Mouse (Mus musculus) T-cell, adult 2 months (primary cell): ENCODE data around the gene Gzmm.
A peak's percentile ranks its signal among the peaks of the same experiment; 100 is the strongest.

Experiments
- DNase-seq: peaks from one replicate; pipeline ENCODE4 v3.0.0; 2022; ENCODE audit warnings: low spot score

The Gzmm gene

DNA sequence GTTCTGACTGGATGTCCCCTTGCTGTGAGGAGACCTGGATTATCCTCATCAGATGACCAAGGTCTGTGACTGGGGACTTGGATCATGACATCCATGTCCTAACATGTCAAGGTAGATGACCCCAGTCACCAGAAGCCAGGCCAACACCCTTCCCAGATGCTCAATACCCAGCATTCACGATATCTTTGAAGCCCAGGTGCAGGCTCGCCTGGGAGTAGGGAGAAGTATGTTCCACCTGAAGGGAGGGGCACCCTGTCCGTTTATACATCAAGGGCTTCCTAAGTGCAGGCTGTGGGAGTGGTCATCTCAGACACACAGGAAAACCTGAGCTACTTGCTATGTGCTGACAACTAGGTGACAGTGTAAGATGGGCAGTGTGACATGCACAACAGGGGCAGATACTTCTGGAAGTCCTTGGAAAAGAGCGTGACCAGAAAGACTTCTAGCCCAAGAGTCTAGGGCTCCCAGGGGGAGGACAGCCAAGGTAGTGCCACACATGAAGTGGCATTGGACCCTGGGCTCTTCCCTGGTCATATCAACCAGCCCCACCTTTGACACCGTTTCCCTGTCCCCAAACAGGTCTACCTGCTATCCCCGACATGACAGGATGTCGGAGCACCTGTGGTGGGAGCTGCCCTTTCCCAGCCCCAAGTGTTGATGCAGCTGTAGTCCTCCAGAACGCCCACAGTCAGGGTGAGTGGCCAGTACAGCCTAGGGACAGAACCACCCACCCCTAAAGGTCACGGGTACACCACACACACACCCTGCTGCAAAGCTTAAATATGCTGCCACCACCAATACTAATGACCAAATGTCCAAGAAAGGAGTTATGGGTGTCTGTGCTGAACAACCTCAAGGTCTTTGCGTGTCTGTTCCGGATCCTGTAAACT, 8.0 kb upstream of the Gzmm start:
- DNase-seq = no peak

- DNase-seq = peak; percentile 100
Measured at GRCm38 (mm10) chr10:79681591-79682245, 7.1 kb upstream of the Gzmm start, which contains the start of gene Cdc34. TSS of gene Cdc34 (plus strand) at chr10:79682195.

DNA sequence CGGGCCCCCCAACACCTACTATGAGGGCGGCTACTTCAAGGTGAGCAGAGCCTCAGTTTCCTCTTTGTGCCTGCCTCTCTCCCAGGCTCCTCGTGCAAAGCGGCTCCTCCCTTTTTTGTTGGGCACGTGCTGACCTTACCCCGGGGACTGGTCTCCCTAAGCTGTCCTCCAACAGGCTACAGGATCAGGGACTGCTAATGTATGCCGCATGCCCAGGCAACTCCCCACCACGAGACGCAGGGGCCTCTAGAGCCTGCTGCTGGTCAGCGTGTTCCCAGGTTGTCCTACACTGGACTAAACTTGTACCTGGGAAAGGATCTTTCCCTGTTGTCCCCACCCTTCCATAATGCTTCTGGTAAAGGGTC, 6.3 kb upstream of the Gzmm start:
- no peak for DNase-seq

- peak; percentile 31 for DNase-seq
Measured at GRCm38 (mm10) chr10:79682916-79683582, 5.8 kb upstream of the Gzmm start.

GRCm38 (mm10) chr10:79683726-79684640, 4.8 kb upstream of the Gzmm start:
- no peak for DNase-seq

DNA sequence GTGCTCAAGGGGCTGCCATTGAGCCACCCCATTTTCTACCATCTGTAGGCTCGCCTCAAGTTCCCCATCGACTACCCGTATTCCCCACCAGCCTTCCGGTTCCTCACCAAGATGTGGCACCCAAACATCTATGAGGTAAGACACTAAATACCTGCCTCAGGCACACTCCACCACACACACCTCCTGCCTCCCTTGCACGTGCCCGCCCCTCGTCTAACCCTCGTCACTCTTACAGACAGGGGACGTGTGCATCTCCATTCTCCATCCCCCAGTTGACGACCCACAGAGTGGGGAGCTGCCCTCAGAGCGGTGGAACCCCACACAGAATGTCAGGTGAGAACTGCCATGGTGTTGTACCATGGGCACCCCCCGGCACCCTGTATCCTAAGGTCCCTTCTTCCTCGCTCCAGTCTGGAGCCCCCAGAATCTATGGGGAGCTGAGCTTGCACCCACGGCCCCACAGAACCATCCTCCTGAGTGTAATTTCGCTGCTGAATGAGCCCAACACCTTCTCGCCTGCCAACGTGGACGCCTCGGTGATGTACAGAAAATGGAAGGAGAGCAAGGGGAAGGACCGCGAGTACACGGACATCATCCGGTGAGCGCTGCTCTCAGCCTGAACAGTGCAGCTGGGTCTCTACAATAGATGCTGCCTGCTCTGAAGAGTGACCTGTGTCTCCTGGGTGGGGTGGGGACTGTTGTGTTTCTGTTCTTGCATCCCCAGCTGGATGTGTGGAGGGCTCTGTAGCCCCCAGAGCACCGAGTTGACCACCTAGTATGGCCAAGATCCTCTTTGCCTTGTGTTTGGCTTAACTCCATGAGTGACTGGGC, 3.8 kb upstream of the Gzmm start:
- no peak for DNase-seq

GRCm38 (mm10) chr10:79686219-79686618, 2.6 kb upstream of the Gzmm start:
- DNase-seq = no peak

DNA sequence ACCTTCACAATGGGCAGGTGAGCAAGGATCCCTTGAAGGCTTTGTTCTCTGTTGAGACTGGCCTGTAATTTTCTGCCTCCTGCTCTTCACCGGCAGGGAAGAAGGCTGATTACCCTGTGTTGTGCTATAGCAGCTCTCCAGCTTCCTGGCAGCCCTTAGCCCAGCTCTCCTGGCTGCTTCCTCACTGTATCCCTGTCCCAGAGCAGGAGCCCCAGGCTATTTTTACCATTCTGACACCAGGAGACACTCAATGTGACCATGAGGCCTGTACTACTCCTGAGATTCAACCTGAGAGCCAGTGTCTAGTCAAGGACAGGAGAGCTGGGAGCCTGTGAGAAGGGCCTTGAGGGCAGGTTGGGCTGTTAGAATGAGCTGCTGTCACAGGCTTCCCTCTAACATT, 2.1 kb upstream of the Gzmm start:
- DNase-seq = no peak

DNA sequence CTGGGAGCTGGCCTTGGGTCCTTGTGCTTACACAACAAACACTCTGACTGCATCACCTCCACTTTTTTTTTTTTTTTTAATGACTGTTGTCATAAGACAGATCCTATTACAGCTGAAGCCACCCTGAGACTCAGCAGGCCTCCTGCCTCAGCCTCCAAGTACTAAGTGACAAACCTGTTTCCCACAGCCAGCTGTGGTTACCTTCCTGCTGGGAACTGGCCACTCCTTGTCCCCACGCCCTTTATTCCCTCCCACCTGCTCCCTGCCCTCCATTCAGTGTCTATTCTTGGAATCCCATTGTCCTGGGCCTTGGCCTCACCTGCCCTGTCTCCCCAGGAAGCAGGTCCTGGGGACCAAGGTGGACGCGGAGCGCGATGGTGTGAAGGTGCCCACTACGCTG, 1.3 kb upstream of the Gzmm start:
- no peak for DNase-seq

DNA sequence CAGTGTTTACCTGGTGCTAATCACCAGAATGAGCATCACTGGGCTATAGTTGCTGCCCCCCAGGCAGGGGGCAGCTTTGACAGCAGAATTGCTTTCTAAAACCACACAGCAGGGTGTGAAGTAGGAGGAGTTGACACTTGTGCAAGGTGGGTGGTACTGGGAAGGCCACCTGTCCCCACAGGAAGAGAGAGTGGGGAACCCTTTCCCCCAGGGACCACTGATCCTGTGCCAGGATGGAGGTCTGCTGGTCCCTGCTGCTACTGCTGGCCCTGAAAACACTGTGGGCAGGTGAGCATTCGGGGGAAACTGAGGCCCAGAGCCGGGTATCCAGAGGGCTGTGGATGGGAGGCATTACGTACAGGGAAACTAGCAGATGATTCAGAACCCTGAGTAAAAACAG, 358 bp downstream of the Gzmm start:
- DNase-seq = no peak

DNA sequence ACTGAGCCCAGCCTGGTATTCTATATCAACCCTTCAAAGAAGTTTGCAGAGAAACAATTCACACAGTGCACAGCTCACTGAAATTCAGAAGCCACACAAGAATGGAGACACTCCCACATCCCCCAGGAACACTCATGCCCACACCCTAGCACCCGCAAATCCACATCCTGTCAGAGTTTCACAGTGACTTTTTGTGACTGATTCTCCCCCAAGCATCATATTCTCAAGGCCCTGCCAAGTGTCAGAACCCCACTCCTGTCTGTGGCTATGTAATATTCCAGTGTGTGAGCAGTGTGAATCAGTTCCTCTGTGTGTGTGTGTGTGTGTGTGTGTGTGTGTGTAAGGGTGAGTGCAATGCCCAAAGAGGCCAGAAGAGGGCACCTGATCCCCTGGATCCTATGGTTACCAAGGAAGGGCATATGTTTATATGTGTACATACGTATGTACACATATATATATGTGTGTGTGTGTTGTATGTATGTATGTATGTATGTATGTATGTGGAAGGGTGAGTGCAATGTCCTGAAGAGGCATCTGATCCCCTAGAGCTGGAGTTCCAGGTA, 3.2 kb downstream of the Gzmm start:
- peak; percentile 45 for DNase-seq

- no peak for DNase-seq
Measured at GRCm38 (mm10) chr10:79693580-79694378, 5.0 kb downstream of the Gzmm start.

DNA sequence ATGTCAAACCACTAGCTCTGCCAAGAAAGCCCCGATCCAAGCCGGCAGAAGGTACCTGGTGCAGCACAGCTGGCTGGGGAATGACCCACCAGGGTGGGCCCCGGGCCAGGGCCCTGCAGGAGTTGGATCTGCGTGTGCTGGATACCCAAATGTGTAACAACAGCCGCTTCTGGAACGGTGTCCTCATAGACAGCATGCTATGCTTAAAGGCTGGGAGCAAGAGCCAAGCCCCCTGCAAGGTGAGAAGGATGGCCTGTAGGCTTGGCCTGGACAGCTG, 5.5 kb downstream of the Gzmm start:
- no peak for DNase-seq

DNA sequence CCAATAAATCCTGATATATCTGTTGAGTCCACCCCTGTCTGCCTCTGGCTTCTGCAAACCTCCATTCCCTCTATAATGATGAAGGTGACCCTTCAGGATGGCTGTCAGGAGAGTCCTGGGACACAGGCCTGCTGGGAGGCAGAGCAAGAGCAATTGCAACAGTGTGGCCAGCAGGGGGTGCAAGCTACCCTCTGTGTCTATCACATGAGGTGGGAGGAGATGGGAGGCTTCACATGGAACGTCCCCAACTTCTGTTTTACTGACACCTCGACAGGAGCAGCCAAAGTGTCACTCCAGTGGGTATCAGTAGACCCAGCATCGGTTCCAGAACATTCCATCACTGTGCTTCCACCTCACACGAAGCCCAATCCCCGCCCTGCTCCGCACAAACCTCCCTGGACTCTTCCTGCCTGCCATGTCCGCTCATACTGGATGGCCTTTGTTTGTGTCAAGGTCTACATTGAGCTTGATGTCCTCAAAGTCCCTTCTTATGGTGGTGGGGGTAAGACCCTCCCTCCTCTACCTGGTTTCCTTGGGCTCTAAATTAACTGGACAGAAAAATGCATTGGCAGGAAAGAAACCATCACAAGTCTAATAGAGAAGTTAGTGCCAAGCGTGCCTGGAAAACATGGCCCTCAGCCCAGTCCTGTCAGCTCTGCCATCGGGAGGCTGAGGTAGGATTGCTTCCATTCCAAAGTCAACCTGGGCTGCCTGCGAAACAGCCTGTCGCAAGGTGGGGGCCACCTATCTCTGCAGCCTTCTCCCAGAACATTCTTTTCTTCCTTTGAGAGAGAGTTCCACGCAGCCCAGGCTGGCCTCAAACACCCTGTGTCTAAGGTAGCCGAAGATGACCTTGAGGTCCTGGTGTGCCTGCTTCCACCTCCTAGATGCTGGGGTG, 6.7 kb downstream of the Gzmm start:
- DNase-seq = peak; percentile 67

DNA sequence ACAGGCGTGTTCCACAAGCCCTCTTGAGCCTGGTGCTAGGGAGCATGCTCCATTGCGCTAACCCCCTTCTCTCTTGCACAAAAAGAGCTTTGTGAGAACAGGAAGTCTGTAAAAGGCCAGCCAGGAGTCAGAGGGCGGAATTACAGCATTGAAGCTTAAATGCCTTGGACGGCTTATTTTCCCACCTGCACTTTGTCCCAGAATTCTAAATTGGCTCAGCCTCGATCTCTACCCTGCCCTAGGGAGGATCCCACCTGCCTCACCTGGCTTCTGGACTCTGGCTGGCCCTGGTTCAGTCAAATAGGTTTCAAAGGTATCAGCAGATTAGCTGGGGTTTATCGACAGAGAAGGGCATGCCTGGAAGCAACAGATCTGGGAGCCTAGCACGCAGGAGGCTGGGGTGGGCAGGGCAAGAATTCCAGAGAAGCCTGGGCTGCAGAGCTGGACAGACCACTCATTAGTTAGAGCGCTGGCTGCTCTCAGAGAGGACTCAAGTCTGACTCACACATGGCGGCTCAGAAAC, 7.4 kb downstream of the Gzmm start:
- no peak for DNase-seq

DNA sequence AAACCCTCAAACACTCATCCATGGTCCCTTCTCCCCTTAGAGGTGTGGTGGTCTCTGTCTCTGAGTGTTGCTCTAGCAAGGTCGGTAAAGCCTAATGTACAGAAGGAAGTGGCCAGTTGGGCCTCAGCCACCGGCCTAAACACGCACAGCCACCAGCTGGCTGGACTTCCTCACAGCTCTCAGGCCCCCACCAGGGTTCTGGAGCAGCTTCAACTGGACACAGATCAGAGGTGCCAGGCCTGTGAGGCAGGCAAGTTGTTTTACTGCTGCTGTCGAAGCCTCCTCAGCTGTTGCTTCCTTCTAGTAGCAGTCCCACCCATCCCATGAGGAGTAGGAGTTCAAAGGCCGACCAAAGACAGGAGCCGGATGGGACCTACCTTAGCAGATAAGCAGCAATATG, 9.1 kb downstream of the Gzmm start:
- DNase-seq = no peak

DNA sequence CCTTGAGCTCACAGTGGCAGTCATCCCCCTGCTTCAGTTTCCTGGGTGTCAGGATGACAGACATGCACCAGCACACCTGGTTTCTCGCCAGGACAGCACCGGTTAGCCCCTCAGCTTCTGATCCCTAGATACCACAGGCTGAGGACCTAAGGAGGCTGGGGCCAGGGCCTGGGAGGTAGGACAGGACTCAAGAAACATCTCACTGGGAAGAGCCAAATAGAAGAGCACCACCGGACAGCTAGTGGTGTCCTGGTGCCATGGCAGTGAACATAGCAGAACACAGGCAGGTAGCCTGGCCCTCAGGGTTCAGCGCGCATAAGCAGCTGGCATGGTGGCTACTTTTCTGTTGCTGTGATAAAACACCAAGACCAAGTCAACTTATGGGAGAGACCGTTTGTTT, 9.6 kb downstream of the Gzmm start:
- no peak for DNase-seq

GRCm38 (mm10) chr10:79700676-79701075, 11.9 kb downstream of the Gzmm start:
- DNase-seq = no peak
